Mouse (Mus musculus) cerebellum, adult 2 months (tissue): Measurements from ENCODE around the gene Kbtbd8.

Source experiments
- CTCF ChIP-seq: fragments of 200-500 bp; IDR thresholded peaks from 2 replicates; pipeline ENCODE4 v1.5.1; 2011; ENCODE audit warnings: low read depth, mild to moderate bottlenecking, control low read depth, low read length, moderate library complexity, borderline replicate concordance; ENCODE audit not compliant: insufficient read depth
- POLR2A ChIP-seq: fragments of 200-500 bp; IDR thresholded peaks from 2 replicates; pipeline ENCODE4 v1.6.1; 2011; ENCODE audit warnings: low read length, control low read depth, borderline replicate concordance; ENCODE audit not compliant: insufficient read depth

DNA sequence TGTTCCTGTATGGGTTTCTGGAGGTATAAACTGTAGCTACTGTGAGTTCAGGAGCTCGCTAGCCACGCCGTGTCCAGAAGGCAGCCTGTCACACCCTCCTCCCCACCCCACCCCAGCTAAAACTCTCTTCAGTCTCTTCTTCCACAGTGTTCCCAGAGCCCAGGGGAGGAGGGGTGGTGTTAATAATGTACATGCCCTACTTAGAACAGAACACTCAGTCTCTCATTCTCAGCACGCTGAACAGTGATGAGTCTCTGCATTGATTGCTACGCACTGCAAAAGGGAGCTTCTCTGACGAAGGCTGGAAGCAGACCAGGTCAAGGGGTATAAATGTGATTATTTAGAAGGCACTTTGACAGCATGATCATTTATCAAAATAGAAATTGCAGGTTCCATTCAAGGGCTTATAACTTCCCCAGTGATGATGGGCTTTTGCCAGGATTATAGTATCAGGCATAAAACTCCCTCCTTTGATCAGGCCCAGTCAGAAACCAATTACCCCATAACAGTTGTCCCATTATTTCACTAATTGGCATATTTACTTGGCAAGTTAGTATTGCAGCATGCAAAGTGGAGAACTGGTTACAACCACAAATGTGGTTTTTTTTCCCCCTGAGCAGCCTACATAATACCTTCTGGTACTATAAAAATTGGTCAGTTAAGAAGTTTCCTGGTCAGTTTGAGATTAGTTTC lies 29.7 kb upstream of the Kbtbd8 start:
- TF ChIP-seq POLR2A: no peak
- no peak for TF ChIP-seq CTCF
